Mouse (Mus musculus): ENCODE results near the gene Zfp341. TPM values are rescaled to one million over a fixed set of nuclear protein-coding genes. Genes with fewer than 3 reads are reported as not detected.
A peak's percentile ranks its signal among the peaks of the same experiment; 100 is the strongest.

Gene Zfp341
- polyA plus RNA-seq, 1 experiment from 2014 or later, result 2.3 TPM

GRCm38 (mm10) chr2:154570666-154571065 lies 42.4 kb upstream of the Zfp341 start:
- no peak for ATAC-seq
- H3K4me1 ChIP-seq (ENCODE audit: control insufficient read depth, insufficient read depth, low read depth, low read length), result peaks cover 18% of the 10 kb centered on the region
- H3K36me3 ChIP-seq (ENCODE audit: control insufficient read depth, insufficient read depth, low read length), result no peaks in the 10 kb centered on the region
- WGBS, result 63% methylated on average over 4 of the region's 4 CpGs
- peak overlapping the region; percentile 99 for H3K4me2 ChIP-seq (ENCODE audit: low read length)
- no peak overlapping the region; the same call in 1 of the 2 replicates for H3K27ac ChIP-seq (ENCODE audit: low read depth, low read length)
- H3K9me3 ChIP-seq (ENCODE audit: control insufficient read depth, low read length), result no peaks in the 10 kb centered on the region
- no peaks in the 10 kb centered on the region for H3K27me3 ChIP-seq (replicated peaks; ENCODE audit: control insufficient read depth, insufficient read depth, low read length)
- H3K9ac ChIP-seq (ENCODE audit: low read depth, low read length), result no peak overlapping the region
- no peak overlapping the region for H3K4me3 ChIP-seq (ENCODE audit: low read length)

DNA sequence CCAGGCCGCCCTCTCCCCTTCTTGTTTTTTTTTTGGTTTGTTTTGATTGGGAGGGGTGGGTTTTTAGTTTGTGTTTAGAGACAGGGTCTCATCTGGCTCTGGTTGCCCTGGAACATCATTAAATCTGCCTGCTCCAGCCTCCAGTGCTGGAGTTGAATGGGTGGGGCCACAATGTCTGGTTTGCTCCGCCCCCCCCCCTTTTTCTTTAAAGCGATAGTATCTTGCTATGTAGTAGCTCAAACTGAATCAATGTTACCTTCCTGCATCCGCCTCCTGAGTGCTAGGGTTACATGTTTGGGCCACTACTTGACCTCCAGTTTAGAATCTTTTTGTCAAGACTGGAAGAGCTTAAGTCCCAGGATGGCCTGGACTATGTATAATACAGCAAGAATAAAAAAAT lies 41.8 kb upstream of the Zfp341 start:
- Histone ChIP-seq H3K27me3 (replicated peaks; ENCODE audit: control insufficient read depth, insufficient read depth, low read length) (no peaks in the 10 kb centered on the region), H3K27ac (ENCODE audit: low read depth, low read length) (no peak overlapping the region), H3K4me3 (ENCODE audit: low read length) (no peak overlapping the region), H3K4me1 (ENCODE audit: control insufficient read depth, insufficient read depth, low read depth, low read length) (peaks cover 16% of the 10 kb centered on the region), H3K9me3 (ENCODE audit: control insufficient read depth, low read length) (no peaks in the 10 kb centered on the region), H3K36me3 (ENCODE audit: control insufficient read depth, insufficient read depth, low read length) (no peaks in the 10 kb centered on the region), H3K4me2 (ENCODE audit: low read length) (no peak overlapping the region), H3K9ac (ENCODE audit: low read depth, low read length) (no peak overlapping the region)
- no peak for ATAC-seq
- WGBS, result 80% methylated on average over 4 of the region's 4 CpGs

GRCm38 (mm10) chr2:154571976-154572375 lies 41.1 kb upstream of the Zfp341 start:
- no peak for ATAC-seq
- Histone ChIP-seq H3K4me1 (ENCODE audit: control insufficient read depth, insufficient read depth, low read depth, low read length) (peaks cover 18% of the 10 kb centered on the region), H3K9ac (ENCODE audit: low read depth, low read length) (no peak overlapping the region), H3K9me3 (ENCODE audit: control insufficient read depth, low read length) (no peaks in the 10 kb centered on the region), H3K4me2 (ENCODE audit: low read length) (no peak overlapping the region), H3K36me3 (ENCODE audit: control insufficient read depth, insufficient read depth, low read length) (no peaks in the 10 kb centered on the region), H3K27me3 (replicated peaks; ENCODE audit: control insufficient read depth, insufficient read depth, low read length) (no peaks in the 10 kb centered on the region), H3K4me3 (ENCODE audit: low read length) (no peak overlapping the region), H3K27ac (ENCODE audit: low read depth, low read length) (no peak overlapping the region)
- 64% methylated on average over 8 of the region's 8 CpGs for WGBS

DNA sequence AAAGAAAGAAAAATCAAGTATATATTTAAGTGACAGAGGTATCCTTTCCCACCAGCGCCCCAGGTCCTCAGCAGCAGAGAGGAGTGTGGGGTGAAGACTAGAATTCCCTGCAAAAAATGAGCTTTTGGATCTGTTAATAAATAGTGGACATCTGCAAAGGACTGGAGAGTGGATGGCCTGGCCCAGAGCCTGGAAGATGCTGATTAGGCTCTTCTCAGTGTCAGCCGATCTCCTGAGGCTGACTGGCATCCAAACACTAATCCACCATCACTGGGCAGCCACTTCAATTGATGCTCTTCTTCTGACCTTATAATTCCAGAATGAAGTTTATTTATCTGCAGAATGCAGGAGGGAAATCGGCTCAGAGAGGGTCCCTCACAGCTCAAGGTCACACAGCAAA lies 40.1 kb upstream of the Zfp341 start:
- Histone ChIP-seq H3K27ac (ENCODE audit: low read depth, low read length) (no peak overlapping the region), H3K4me1 (ENCODE audit: control insufficient read depth, insufficient read depth, low read depth, low read length) (peaks cover 24% of the 10 kb centered on the region), H3K4me2 (ENCODE audit: low read length) (no peak overlapping the region), H3K4me3 (ENCODE audit: low read length) (no peak overlapping the region), H3K9ac (ENCODE audit: low read depth, low read length) (no peak overlapping the region), H3K36me3 (ENCODE audit: control insufficient read depth, insufficient read depth, low read length) (no peaks in the 10 kb centered on the region), H3K9me3 (ENCODE audit: control insufficient read depth, low read length) (no peaks in the 10 kb centered on the region), H3K27me3 (replicated peaks; ENCODE audit: control insufficient read depth, insufficient read depth, low read length) (no peaks in the 10 kb centered on the region)
- ATAC-seq, result no peak
- 80% methylated on average over 3 of the region's 3 CpGs for WGBS

DNA sequence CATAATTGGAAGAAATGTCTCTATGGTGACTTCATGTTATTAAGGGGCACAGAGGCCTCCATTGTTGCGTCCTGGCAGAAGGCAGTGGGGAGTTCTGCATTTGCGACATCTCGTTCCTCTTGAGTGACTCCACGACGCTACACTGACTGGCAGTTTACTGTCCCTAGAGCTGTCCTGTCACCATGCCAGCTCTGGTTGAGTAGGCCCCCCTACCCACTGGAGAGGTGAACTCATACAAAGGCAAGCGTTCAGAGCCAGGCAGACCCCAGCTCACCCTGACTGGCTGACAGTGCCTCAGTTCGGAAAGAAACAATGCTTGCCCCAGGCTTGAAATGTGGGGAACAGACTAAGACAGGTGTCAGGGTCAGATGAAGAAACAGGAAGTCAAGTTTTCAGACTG lies 38.8 kb upstream of the Zfp341 start:
- no peak for ATAC-seq
- Histone ChIP-seq H3K27me3 (replicated peaks; ENCODE audit: control insufficient read depth, insufficient read depth, low read length) (no peaks in the 10 kb centered on the region), H3K27ac (ENCODE audit: low read depth, low read length) (no peak overlapping the region), H3K9ac (ENCODE audit: low read depth, low read length) (no peak overlapping the region), H3K4me3 (ENCODE audit: low read length) (no peak overlapping the region), H3K9me3 (ENCODE audit: control insufficient read depth, low read length) (no peaks in the 10 kb centered on the region), H3K4me2 (ENCODE audit: low read length) (no peak overlapping the region), H3K4me1 (ENCODE audit: control insufficient read depth, insufficient read depth, low read depth, low read length) (peaks cover 13% of the 10 kb centered on the region), H3K36me3 (ENCODE audit: control insufficient read depth, insufficient read depth, low read length) (no peaks in the 10 kb centered on the region)
- WGBS, result 31% methylated on average over 7 of the region's 7 CpGs

GRCm38 (mm10) chr2:154576876-154577743 lies 36.0 kb upstream of the Zfp341 start:
- Histone ChIP-seq H3K4me3 (ENCODE audit: low read length) (no peak overlapping the region), H3K9ac (ENCODE audit: low read depth, low read length) (peak overlapping the region; percentile 13; the same call in 1 of the 2 replicates), H3K27ac (ENCODE audit: low read depth, low read length) (0 out of 2 replicates have a peak overlapping the region, but pooled peaks have one; percentile 34), H3K27me3 (replicated peaks; ENCODE audit: control insufficient read depth, insufficient read depth, low read length) (no peaks in the 10 kb centered on the region), H3K4me1 (ENCODE audit: control insufficient read depth, insufficient read depth, low read depth, low read length) (peaks cover 8% of the 10 kb centered on the region), H3K36me3 (ENCODE audit: control insufficient read depth, insufficient read depth, low read length) (no peaks in the 10 kb centered on the region), H3K9me3 (ENCODE audit: control insufficient read depth, low read length) (no peaks in the 10 kb centered on the region), H3K4me2 (ENCODE audit: low read length) (no peak overlapping the region)
- ATAC-seq, result 0 out of 2 replicates have a peak, but pooled peaks have one; percentile 21
- 20% methylated on average over 12 of the region's 12 CpGs for WGBS

DNA sequence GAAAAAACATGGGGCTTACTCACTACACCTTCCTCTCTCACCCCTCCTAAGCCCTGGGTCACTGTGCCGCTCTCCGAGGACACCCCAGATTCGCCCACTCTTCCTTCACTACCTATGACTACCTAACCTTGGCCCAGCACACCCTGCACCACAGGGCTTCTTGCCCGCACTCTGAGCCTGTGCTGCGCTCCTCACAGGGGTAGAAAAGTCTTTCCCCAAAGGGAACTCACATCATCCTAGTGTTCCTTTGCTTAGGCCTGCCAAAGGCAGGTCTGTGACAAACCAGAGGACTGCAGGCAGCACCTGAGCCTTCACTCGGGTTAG lies 35.4 kb upstream of the Zfp341 start:
- peaks cover 8% of the 10 kb centered on the region for H3K4me1 ChIP-seq (ENCODE audit: control insufficient read depth, insufficient read depth, low read depth, low read length)
- H3K4me2 ChIP-seq (ENCODE audit: low read length), result no peak overlapping the region
- H3K9me3 ChIP-seq (ENCODE audit: control insufficient read depth, low read length), result no peaks in the 10 kb centered on the region
- 49% methylated on average over 6 of the region's 6 CpGs for WGBS
- no peak overlapping the region for H3K4me3 ChIP-seq (ENCODE audit: low read length)
- H3K9ac ChIP-seq (ENCODE audit: low read depth, low read length), result no peak overlapping the region; the same call in 1 of the 2 replicates
- no peaks in the 10 kb centered on the region for H3K36me3 ChIP-seq (ENCODE audit: control insufficient read depth, insufficient read depth, low read length)
- H3K27me3 ChIP-seq (replicated peaks; ENCODE audit: control insufficient read depth, insufficient read depth, low read length), result no peaks in the 10 kb centered on the region
- no peak overlapping the region for H3K27ac ChIP-seq (ENCODE audit: low read depth, low read length)
- ATAC-seq, result 0 out of 2 replicates have a peak, but pooled peaks have one; percentile 20

- Histone ChIP-seq H3K27me3 (replicated peaks; ENCODE audit: control insufficient read depth, insufficient read depth, low read length) (no peaks in the 10 kb centered on the region), H3K36me3 (ENCODE audit: control insufficient read depth, insufficient read depth, low read length) (no peaks in the 10 kb centered on the region), H3K4me2 (ENCODE audit: low read length) (no peak overlapping the region), H3K9ac (ENCODE audit: low read depth, low read length) (no peak overlapping the region), H3K27ac (ENCODE audit: low read depth, low read length) (no peak overlapping the region), H3K4me3 (ENCODE audit: low read length) (no peak overlapping the region), H3K9me3 (ENCODE audit: control insufficient read depth, low read length) (no peaks in the 10 kb centered on the region), H3K4me1 (ENCODE audit: control insufficient read depth, insufficient read depth, low read depth, low read length) (peaks cover 22% of the 10 kb centered on the region)
- ATAC-seq, result no peak
- WGBS, result 76% methylated on average over 8 of the region's 8 CpGs
Observed at GRCm38 (mm10) chr2:154580586-154580985, 32.5 kb upstream of the Zfp341 start.

DNA sequence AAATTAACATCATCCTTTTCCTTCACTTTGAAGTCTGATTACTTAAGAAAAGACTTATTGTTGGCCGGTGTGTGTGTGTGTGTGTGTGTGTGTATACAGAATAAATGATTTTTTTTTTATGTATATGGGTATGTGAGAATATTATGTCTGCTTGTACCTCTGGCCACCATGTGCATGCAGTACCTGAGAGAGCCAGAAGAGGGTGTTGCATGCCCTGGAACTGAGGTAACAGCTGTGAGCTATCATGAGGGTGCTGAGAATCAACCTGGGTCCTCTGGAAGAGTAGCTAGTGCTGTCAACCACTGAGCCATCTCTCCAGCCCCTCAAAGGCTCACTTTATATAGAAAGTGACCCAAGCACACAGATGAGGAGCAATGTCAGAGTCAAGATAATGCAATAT lies 31.7 kb upstream of the Zfp341 start:
- Histone ChIP-seq H3K4me3 (ENCODE audit: low read length) (no peak overlapping the region), H3K4me2 (ENCODE audit: low read length) (no peak overlapping the region), H3K9ac (ENCODE audit: low read depth, low read length) (no peak overlapping the region), H3K9me3 (ENCODE audit: control insufficient read depth, low read length) (no peaks in the 10 kb centered on the region), H3K4me1 (ENCODE audit: control insufficient read depth, insufficient read depth, low read depth, low read length) (peaks cover 25% of the 10 kb centered on the region), H3K27ac (ENCODE audit: low read depth, low read length) (no peak overlapping the region), H3K36me3 (ENCODE audit: control insufficient read depth, insufficient read depth, low read length) (no peaks in the 10 kb centered on the region), H3K27me3 (replicated peaks; ENCODE audit: control insufficient read depth, insufficient read depth, low read length) (no peaks in the 10 kb centered on the region)
- ATAC-seq, result no peak
- WGBS, result 94% methylated on average over 1 of the region's 1 CpGs

All from hindbrain, embryonic 16.5 days (tissue).